Mouse (Mus musculus) ZHBTc4 (cell line): ENCODE measurements around the gene Mvb12b.

ENCODE experiments used
- DNase-seq: peaks from one replicate; pipeline ENCODE4 v3.0.0-alpha.2; 2011; ENCODE audit warnings: low read depth, low spot score

The Mvb12b gene

DNA sequence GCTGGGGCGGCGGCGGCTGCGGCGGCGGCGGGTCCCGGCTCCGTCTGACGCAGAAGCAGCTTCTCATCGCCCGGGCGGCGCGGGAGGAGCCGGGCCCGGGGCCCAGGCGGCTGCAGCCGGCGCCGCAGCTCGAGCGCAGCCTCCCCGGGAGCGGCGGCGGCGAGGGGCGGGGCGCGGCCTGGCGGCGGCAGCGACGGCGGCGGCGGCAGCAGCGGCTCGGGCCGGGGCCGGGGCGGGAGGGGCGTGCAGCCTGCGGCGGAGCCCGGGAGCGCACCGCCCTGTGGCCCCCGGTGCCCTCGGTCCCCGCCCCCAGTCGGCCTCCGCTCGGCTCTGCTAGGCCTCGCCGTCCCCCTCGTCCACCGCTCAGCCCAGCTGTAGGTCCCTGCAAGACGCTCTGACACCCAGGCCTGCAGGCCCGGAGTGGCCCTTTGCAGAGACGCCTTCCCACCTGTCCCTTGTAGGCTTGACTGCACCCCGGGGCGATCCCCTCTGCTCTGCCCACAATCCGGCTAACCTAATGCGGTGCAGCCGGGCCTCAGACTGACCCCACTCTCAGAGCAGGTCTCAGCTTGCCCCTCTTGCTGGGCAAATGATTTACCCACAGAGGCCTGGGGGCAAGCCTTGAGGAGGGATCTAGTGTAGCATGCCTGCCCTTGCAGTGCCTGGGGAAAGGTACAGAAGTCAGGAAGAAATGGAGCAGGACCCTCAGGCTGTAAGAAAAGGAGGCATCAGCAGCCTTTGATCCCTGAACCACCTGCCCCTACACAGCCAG, at the start of gene Mvb12b:
Gene Mvb12b, minus strand, starts transcription at position 619 of the 772 bp plus-strand sequence.
- peak; percentile 46 for DNase-seq

DNA sequence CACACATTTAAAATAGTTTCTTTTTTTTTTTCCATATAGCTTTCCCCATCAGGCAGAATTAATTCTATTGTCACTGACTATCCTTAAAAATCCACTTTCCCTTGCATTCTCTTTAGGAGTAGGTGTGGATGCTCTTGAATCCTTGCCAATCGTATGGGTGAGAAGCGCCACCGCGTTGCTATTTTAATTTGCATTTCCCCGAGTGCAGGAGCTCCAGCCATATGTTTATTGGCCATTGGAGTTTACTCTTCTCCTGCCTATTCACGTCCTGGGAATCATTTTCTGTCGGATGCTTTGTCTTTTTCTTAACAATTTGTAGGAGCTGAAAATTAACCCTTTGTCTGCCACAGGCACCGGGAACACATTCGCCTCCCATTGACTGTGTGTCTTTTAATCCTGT, 48.0 kb upstream of the Mvb12b start:
- no peak for DNase-seq

DNA sequence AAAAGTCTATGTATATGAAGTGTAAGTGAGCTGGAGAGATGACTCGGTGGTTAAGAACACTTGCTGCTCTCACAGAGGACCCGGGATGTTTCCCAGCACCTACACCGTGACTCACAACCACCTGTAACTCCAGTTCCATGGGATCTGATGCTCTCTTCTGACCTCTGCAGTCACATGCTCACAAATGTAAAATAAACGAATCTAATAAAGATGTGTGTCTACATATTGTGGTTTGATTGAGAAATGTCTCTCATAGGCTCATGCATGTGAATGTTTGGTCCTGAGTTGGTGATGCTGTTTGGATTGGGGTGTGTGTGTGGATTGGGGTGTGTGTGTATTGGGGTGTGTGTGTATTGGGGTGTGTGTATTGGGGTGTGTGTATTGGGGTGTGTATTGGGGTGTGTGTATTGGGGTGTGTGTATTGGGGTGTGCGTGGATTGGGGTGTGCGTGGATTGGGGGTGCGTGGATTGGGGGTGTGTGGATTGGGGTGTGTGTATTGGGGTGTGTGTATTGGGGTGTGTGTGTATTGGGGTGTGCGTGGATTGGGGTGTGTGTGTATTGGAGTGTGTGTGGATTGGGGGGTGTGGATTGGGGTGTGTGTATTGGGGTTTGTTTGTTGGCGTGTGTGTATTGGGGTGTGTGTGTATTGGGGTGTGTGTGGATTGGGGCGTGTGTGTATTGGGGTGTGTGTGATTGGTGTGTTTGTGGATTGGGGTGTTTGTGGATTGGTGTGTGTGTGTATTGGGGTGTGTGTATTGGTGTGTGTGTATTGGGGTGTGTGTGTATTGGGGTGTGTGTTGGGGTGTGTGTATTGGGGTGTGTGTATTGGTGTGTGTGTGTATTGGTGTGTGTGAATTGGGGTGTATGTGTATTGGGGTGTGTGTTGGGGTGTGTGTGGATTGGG, 46.1 kb upstream of the Mvb12b start:
- peak; percentile 83 for DNase-seq

DNA sequence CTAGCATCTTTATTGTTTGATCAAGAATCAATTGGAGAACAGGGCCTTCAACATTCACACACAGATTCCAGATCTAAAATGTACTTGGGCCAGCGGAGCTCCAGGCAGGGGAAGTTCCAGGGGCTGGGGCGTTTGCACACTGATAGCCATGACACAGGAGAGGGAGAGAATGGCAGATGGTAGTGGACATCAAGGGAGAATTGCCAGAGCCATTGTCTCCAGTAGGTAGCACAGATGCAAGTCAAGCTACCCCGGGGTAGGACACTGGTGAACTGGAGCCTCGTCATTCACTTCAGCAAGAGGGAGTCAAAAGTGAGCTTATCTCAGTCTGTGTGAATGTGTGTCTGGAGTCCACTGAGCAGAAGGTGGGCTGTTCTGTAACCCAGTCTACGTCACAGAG, 43.4 kb upstream of the Mvb12b start:
- no peak for DNase-seq

DNA sequence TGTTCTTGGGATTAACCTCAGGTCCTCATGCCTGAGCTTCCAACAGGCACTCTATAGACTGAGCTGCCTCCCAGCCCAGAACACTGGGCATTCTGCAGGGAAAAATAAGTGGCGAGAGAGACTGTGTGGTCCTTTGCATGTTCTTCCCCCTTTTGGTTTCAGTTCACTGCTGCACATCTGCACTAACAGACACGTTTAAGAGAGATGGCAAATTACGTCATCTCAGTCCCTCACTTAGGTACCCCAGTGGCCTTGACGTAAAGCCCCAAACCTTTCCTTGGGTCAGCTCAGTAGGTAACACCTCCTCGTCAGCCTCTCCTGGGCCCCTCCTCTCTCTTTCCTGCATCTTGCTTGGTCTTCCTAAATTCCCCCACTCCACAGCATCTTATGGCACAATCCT, 37.5 kb upstream of the Mvb12b start:
- no peak for DNase-seq

DNA sequence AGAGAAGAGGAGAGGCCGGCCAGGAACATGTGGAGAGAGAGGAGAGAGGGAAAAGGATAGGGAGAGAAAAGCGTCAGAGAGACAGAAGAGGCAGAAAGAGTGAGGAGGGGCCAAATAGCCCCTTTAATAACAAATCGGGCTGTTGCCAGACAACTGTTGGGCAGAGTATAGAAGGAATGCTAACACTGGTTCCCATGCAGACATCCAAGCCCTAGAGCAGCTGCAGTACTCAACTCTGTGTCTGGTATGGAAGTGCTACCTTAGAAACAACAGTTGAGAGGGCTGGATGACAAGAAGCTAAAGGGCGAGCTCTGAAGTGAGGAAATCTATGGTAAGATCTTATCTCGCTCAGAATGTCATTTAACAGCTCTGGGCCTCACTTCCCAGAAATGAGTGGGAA, 35.7 kb upstream of the Mvb12b start:
- no peak for DNase-seq

DNA sequence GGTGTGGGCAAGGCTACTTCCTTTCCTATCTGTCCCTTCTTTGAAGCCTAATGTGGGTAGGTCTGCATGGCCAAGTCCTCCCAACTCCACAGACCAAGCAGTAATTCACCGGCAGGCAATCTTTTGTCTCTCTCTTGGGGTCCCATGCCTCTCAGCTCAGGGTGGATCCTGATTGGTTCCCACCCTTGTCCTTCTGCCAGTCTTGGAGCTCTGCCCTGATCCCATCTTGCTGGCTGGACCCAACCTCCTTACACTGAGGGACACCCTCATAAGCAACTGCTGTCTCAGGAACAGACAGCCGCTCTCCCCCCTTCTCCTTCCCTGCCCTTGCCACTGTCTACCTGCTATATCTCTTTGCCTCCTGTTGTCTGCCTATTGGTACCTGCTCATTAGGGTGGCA, 34.7 kb upstream of the Mvb12b start:
- no peak for DNase-seq

DNA sequence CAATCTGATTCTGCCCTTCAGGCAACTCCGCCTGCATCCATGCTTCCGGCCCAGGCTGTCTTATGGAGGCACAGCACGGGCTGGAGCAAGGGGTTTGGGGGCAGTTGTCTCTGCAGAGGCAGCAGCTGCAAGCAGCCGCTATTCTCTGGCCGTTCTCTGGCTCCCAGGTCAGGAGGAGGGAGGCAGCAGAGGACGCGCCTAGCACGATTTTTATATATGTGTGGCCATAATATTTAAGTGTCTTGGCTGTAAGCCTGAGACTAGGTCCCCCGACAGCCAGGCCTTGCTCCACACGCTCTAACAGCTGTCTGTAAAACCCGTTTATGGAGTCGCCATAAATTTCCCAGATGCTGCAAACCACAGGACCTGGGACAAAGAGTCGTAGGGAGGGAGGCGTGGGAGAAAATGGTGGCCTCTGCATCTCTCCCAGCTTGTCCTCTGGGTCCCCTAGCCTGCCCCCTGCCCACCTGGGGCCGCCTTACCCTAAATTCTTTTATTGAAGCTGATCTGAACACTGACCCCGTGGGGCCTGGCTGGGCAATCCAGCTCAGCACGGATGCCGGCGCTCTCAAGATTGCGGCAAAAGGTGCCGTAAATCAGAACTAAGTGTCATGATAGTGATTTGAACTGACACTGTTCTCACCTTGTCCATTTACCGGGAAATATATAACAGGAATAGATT, 32.3 kb upstream of the Mvb12b start:
- DNase-seq: peak; percentile 16

DNA sequence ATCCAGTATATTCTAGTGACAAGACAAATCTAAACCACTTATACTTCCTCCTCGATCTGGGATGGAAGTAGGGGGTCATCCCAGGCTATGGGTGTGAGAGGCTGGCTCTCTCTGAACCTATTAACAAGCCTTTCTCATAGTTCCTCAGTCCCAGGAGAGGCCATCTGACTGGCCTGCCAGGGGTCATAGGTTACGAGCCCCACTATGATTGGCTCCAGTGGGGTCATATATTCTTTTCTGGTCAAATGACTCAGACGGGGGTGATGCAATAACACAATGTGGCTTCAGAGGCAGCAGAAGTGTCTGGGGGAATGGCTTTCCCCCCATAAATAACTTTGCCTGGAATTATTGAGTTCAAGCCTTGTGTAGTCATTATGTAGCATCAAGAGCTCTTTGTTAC, 31.1 kb upstream of the Mvb12b start:
- no peak for DNase-seq

DNA sequence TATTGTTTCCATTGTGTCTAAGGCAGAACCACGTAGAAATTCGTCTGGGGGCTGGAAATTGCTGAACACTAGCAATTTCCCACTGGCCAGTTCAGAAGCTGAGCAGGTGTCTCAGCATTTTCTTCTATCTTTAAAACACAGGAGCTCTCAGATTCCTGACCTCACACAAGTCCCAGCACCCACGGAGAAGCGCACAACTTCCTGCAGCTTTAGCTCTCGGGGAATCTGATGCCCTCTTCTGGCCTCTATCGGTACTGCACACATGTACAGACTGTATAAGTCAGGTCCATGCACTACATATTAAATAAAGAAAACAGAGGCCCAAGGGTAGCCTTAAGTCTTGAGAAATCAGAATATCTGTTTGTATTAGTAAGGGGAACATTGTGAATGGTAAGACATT, 30.6 kb upstream of the Mvb12b start:
- DNase-seq: peak; percentile 90

DNA sequence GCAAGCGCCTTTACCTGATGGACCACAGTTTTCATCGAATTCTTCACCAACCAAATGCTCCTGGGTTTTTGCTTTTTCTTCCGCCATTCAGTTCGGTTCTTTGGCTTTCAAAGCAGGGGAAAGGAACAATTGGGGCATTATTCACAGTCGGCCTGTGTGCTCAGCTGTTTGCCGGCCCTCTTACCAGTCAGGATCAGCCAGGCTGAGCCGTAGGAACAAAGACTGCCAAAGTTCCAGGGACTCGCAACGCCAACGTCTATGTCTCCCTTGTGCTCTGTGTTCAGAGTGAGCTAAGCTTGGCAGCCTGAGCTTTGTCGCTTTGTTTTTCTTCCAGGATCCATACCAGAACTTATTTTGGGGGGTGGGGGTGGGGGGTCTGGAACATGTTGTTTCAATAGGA, 28.9 kb upstream of the Mvb12b start:
- DNase-seq: no peak

DNA sequence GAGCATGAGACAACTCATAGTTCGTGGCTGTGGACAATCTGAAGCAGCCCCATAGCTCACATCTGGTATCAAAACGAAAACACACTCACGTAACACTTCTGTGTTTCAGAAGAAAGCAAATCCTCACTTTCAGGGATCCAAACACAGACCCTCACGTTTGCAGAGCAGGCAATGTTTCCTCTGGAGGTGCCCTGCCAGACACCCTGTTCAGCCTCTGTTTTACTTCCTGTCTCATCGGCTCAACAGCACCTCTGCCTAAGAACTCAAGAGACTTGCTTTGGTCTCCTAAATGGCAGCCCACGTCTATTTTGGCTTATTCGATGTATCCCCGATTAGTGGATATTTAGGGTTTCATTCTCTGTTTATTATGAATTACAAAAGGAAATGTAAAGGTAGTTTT, 27.3 kb upstream of the Mvb12b start:
- DNase-seq: no peak

DNA sequence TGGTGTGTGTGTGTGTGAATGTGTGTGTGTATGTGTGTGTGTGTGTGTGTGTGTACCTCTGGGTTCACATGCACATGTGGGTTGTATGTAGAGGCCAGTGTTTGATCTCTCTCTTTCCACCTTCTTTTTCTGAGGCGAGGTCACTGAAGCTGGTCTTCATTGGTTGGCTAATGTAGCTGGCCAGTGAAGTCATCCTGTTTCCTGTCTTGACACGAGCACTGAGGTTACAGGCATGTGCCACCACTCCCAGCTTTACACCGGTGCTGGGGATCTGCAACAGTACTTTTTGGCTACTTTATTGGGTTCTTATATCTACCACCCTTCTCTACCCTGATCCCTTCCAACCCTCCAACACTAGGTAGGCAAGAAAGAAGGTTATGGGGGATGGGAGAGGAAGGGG, 26.6 kb upstream of the Mvb12b start:
- DNase-seq: no peak

DNA sequence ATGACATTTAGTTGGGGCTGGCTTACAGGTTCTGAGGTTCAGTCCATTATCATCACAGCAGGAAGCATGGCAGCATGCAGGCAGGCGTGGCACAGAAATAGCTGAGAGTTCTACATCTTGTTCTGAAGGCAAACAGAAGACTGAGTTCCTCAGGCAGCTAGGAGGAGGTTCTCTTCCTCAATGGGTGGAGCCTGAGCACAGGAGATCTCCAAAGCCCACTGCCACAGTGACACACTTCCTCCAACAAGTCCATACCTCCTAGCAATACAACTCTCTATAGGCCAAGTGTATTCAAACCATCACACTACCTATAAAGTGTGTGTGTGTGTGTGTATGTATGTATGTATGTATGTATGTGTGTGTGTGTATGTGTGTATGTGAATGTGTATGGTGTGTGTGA, 25.9 kb upstream of the Mvb12b start:
- DNase-seq: peak; percentile 14

DNA sequence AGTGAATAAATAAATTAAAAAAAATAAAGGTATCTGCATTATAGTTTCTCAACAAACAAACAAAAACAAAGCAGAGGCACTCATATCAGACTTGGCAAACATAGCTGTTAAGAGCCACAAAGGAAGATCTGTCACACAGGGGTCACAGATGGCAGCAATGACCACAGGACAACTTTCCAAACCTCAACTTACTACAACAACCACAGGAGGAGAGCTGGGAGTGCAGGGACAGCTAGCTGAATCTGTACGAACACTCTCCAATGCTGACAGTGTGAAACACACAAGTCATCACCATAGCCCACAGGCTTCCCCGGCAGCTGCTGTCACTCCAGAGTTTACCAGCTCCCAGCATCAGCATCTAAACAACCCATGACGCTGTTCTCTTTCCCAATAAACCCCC, 25.0 kb upstream of the Mvb12b start:
- DNase-seq: no peak

DNA sequence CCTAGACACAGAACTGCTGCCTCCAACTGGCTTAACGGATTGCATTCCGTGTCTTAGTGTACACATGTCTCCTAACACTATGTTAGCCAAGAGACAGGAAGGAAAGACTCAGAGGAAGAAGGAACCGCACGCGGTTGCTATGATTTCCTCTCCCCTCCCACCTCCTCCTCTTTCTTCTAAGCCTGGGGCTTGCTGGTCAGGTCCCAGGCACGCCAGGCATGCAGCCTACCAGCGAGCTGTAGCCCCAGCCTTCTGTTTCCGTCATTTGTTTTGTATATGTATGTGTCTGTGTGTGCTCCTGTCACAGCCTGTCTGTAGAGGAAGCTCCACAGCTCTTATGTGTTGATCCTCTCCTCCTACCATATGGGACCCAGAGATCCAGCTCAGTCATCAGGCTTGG, 20.6 kb upstream of the Mvb12b start:
- DNase-seq: no peak

DNA sequence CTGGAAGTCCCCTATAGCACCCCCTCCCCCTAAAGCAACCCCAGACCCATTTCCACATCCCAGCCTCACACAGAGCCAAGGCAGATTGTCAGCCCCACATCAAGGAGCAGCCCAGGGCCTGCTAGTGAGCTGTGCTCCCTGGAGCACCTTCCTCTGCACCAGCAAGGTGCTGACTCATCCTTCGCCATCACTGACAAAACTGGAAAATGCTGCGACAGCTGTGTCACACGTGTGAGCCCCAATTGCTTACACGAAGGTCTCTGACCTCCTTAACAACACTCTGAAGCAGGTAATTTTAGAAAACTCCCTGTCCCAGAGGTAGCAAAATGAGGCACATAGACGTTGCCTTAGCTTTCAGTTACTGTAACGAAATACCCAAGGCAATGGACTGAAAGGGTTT, 19.4 kb upstream of the Mvb12b start:
- no peak for DNase-seq

DNA sequence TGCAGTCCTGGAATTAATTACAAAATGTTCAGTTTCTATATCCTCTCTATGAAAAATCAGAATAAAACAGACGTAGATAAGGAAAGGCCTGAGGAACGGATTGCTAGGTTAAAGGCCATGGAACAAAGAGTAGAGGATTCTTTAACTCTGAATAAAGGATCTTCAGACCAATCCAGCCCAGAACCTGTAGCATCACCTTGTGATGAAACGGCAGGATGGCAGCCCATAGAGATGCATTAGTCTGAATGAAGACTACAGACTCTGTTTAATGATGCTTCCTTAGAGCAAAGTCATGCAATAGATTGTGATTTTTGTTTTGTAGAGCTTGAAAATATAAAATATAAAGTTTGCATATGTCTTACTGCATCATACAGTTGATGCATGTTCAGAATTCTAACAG, 8.1 kb upstream of the Mvb12b start:
- no peak for DNase-seq

DNA sequence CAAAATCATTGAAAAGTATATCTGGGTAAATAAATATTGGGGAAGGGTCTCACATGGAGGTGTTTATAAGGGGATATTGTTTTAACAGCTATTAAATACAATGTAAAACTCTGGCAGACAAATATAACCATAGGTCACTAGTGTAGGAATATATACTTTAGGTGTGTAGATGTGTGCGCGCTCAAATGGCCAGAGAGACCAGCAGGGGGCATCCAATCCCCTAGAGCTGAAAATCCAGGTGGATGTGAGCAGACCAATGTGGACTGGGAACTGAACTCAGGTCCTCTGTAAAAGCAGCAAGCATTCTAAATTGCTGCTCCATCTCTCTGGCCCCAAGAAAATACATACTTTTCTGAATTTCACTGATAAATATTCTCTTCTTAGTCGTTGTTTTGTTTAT, 5.4 kb upstream of the Mvb12b start:
- peak; percentile 20 for DNase-seq

DNA sequence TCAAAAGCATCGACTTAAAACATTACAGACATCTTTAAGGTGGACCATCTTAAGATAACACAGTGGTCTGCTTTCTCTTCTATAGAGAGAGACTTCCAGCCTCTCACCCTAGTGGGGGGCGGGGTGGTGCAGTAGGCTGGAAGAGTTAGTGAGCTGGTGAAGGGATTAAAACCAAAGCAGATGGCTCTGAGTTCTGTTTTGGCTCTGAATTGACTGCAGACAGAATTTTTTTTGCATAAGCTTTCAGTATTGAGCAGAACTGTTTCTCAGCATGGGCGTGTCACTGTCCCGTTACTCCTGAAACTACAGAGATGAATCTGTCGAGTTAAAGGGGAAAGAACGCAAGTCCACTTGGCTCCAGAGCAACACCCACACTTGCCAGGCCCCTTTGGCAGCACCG, 4.6 kb upstream of the Mvb12b start:
- DNase-seq: no peak

DNA sequence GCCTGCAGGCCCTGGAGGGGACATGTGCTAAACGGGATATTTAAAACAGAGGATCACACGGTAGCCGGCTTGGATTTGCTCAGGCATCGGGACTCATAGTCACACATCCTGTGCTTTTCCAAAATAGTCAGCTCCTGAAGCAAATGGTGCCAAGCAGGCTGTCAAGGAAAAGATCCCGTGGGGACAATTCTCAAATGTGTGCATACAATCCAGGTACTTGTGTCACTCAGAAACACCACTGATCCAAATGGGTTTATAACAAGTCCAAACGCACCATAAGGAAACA, 297 bp upstream of the Mvb12b start:
- DNase-seq: no peak
